Mouse (Mus musculus) 3T3-L1 (cell line): Measurements from ENCODE around the gene Spsb1.
A peak's percentile ranks its signal among the peaks of the same experiment; 100 is the strongest.

ENCODE experiments used
- DNase-seq: peaks from one replicate; pipeline ENCODE4 v3.0.0-alpha.2; 2015; ENCODE audit warnings: low read depth, low spot score

Spsb1 gene

GRCm38 (mm10) chr4:149954893-149955439 is at the start of gene Spsb1:
Gene Spsb1 (minus strand): TSS chr4:149955043.
- peak; percentile 92 for DNase-seq

GRCm38 (mm10) chr4:150003641-150004040 is 48.8 kb upstream of the Spsb1 start:
- no peak for DNase-seq

- no peak for DNase-seq
These were observed 48.3 kb upstream of the Spsb1 start for GRCm38 (mm10) chr4:150003021-150003580.

GRCm38 (mm10) chr4:150002021-150002528 is 47.2 kb upstream of the Spsb1 start:
- peak; percentile 27 for DNase-seq

GRCm38 (mm10) chr4:150001221-150001860 is 46.5 kb upstream of the Spsb1 start:
- no peak for DNase-seq

- no peak for DNase-seq
These were observed 45.2 kb upstream of the Spsb1 start for GRCm38 (mm10) chr4:149999931-150000555.

- no peak for DNase-seq
These were observed 44.7 kb upstream of the Spsb1 start for GRCm38 (mm10) chr4:149999510-149999900.

- DNase-seq: no peak
These were observed 44.1 kb upstream of the Spsb1 start for GRCm38 (mm10) chr4:149998786-149999509.

- no peak for DNase-seq
These were observed 43.2 kb upstream of the Spsb1 start for GRCm38 (mm10) chr4:149997999-149998398.

GRCm38 (mm10) chr4:149996440-149996839 is 41.6 kb upstream of the Spsb1 start:
- no peak for DNase-seq

GRCm38 (mm10) chr4:149995911-149996310 is 41.1 kb upstream of the Spsb1 start:
- DNase-seq: no peak

GRCm38 (mm10) chr4:149994218-149994617 is 39.4 kb upstream of the Spsb1 start:
- DNase-seq: no peak

GRCm38 (mm10) chr4:149992670-149993032 is 37.8 kb upstream of the Spsb1 start:
- no peak for DNase-seq

GRCm38 (mm10) chr4:149991755-149992669 is 37.2 kb upstream of the Spsb1 start:
- DNase-seq: no peak

- no peak for DNase-seq
These were observed 36.3 kb upstream of the Spsb1 start for GRCm38 (mm10) chr4:149990954-149991633.

GRCm38 (mm10) chr4:149990212-149990953 is 35.5 kb upstream of the Spsb1 start:
- peak; percentile 29 for DNase-seq

GRCm38 (mm10) chr4:149988931-149989556 is 34.2 kb upstream of the Spsb1 start:
- peak; percentile 91 for DNase-seq

- DNase-seq: no peak
These were observed 33.5 kb upstream of the Spsb1 start for GRCm38 (mm10) chr4:149988301-149988700.
